Mouse (Mus musculus) G1E (cell line): ENCODE results near the gene Rnf115. TPM values are rescaled to one million over a fixed set of nuclear protein-coding genes. Genes with fewer than 3 reads are reported as not detected.

ENCODE experiments used
- ATAC-seq: 2 replicates; pipeline ENCODE4 v1.8.0; 2016; ENCODE audit warnings: mild to moderate bottlenecking; ENCODE audit not compliant: insufficient number of reproducible peaks, poor library complexity, low FRiP score, severe bottlenecking; ENCODE audit errors: extremely low read depth
- DNase-seq: peaks from one replicate; pipeline ENCODE4 v3.0.0; 2012; ENCODE audit warnings: low spot score
- H3K27me3 ChIP-seq: 2 replicates; pipeline ENCODE4 v1.6.1; 2012; ENCODE audit warnings: mild to moderate bottlenecking, low read length, inconsistent platforms; ENCODE audit not compliant: insufficient read depth
- H3K36me3 ChIP-seq: replicated peaks from 2 replicates; pipeline ENCODE3; 2012; ENCODE audit warnings: mild to moderate bottlenecking, inconsistent platforms
- H3K4me1 ChIP-seq: 2 replicates; pipeline ENCODE4 v1.6.1; 2012; ENCODE audit warnings: low read depth, low read length, inconsistent platforms, mixed read lengths; ENCODE audit not compliant: insufficient read depth
- H3K4me3 ChIP-seq: 2 replicates; pipeline ENCODE4 v1.5.1; 2012; ENCODE audit warnings: low read depth, mild to moderate bottlenecking, inconsistent platforms, low read length, moderate library complexity, mixed read lengths
- H3K9me3 ChIP-seq: replicated peaks from 2 replicates; pipeline ENCODE4 v1.6.1; 2012; ENCODE audit warnings: inconsistent platforms
- CTCF ChIP-seq: IDR thresholded peaks from 2 replicates; pipeline ENCODE4 v1.5.1; 2012; ENCODE audit warnings: low read depth, low read length, inconsistent platforms, mixed read lengths
- GATA1 ChIP-seq: IDR thresholded peaks from 2 replicates; pipeline ENCODE4 v1.6.1; 2012; ENCODE audit warnings: borderline replicate concordance, low read length, inconsistent platforms, mixed read lengths
- GATA2 ChIP-seq: IDR thresholded peaks from 2 replicates; pipeline ENCODE4 v1.6.1; 2012; ENCODE audit warnings: low read depth, low read length, inconsistent platforms, borderline replicate concordance
- POLR2AphosphoS5 ChIP-seq: IDR thresholded peaks from 2 replicates; pipeline ENCODE4 v1.6.1; 2012; ENCODE audit warnings: low read depth, low read length, inconsistent platforms; ENCODE audit not compliant: insufficient replicate concordance
- TAL1 ChIP-seq: conservative IDR thresholded peaks from 2 replicates; pipeline ENCODE4 v1.6.1; 2012; ENCODE audit warnings: low read depth, low read length, inconsistent platforms, mixed read lengths
- polyA plus RNA-seq: library from polyadenylated mRNA; stranded (reverse); fragments of >175 nt; gene quantifications from 2 replicates; pipeline ENCODE4 v1.2.3, GENCODE M21; 2012
- total RNA-seq, 2 experiments: library from RNA; stranded (forward) in 1 of 2; stranded (reverse) in 1 of 2; fragments of 200-1000 nt in 1 of 2; fragments of >200 nt in 1 of 2; fragmentation: Nextera tagmentation in 1 of 2; gene quantifications; 2 replicates each; pipeline ENCODE4 v1.2.3; 2014 to 2017

Gene Rnf115
- total and polyA plus RNA-seq, 3 experiments = 21.2 to 79.1 (median 63.7) TPM

DNA sequence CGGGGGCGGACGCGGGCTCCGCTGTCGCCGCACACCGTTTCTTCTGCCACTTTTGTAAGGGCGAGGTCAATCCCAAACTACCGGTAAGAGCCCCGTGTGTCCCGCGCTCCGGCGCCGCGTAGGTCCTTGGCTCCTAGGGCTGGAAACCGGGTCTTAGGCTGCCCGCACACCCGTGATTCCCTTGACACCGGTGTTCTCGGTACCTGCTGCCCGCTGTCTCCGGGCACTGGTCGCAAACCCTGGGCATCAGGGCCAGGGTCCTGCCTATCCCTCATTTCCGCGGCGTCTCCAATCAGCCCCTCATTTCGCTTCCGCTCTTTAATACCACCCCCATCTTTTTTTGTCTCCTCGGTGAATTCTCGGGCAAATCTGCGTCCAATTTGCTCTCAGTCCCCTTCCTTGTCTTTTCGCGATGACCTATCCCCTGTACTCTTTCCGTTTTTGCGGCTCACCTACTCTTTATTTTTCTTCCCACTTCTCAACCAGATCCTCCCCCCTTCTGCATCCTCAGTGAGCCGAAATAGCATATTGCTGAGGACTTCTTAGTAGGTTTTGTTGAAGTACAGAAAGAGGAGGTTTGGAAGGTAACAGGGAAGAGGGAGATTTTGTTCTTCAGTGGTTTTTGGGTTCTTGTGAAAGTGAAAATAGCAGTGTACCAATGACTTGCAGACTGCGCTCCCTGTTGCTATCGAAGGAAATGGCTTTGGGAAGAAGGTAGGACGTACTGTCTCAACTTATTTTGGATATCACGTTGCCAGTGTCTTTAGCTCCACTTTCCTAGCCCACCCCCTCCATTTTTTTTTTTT is 567 bp downstream of the Rnf115 start:
- DNase-seq (peak; percentile 18), ATAC-seq (no peak)
- peak overlapping the region; percentile 99 for H3K4me3 ChIP-seq
- no peaks in the 10 kb centered on the region for H3K27me3 ChIP-seq
- peaks cover 44% of the 10 kb centered on the region for H3K4me1 ChIP-seq
- H3K9me3 ChIP-seq = no peaks in the 10 kb centered on the region
- TF ChIP-seq GATA1 (no peak), POLR2AphosphoS5 (no peak)
- H3K36me3 ChIP-seq = peaks cover 36% of the 10 kb centered on the region

DNA sequence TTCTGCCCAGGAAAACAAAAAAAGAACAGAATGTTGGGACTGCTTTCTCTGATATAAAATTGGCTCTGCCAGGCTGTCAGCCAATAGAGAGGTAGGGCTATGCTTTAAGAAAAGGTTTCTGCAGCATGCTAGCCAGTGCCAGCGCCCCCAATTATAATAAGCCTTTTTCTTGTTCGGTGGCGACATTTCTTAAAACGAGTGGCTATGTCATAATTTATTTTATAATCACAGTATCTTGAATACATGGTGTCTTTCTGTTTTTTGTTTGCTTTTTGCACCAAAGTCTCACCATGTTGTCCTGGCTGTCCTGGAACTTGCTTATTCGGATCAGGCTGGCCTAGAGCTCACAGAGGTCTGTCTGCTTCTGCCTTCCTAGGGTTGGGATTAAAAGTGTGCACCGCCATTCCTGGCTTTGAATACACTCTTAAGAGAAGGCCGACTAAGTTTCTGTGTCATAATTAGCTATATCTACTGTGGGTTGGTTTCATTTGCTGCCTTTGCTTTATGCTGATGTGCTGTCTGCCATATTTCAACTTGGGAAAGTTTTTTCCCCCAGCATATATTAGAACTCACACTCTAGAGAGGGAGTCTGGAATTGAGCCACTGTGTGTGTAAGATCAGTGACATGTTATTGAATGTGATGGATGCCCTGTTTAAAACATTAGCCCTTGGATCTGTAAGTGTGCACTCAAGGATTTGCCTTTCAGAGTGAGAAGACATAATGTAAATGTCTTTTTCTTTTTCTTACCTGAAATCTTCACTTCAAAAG is 1.4 kb downstream of the Rnf115 start:
- ATAC-seq = no peak
- TF ChIP-seq GATA1 = no peak
- no peak for TF ChIP-seq CTCF
- TF ChIP-seq POLR2AphosphoS5 = no peak
- no peak for TF ChIP-seq GATA2
- TF ChIP-seq TAL1 = no peak
- Histone ChIP-seq H3K4me3 (peak overlapping the region; percentile 99; the same call in 1 of the 2 replicates), H3K27me3 (no peaks in the 10 kb centered on the region), H3K9me3 (no peaks in the 10 kb centered on the region), H3K4me1 (peaks cover 37% of the 10 kb centered on the region), H3K36me3 (peaks cover 28% of the 10 kb centered on the region)
- no peak for DNase-seq

DNA sequence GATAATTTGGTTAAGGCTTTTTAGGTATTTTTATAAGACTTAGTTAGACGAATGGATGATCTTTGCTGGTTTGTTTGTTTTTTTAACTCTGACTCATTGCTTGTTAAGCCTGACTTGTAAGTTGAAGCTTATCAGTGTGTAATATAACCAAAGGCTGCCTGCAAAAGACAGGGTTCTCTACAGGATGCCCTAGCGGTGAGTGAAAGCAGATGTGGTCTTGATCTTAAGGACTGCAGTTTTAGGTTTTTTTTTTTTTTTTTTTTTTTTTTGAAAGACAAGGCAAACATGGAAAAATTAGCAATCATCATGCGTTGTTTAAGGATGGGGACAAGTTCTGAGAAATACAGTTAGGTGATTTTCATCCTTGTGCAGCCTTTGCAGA is 1.9 kb downstream of the Rnf115 start:
- TF ChIP-seq TAL1 (no peak), POLR2AphosphoS5 (no peak), GATA2 (no peak), GATA1 (no peak), CTCF (no peak)
- no peaks in the 10 kb centered on the region for H3K9me3 ChIP-seq
- no peaks in the 10 kb centered on the region for H3K27me3 ChIP-seq
- no peak overlapping the region for H3K4me3 ChIP-seq
- peaks cover 39% of the 10 kb centered on the region for H3K4me1 ChIP-seq
- DNase-seq (no peak), ATAC-seq (no peak)
- peaks cover 25% of the 10 kb centered on the region for H3K36me3 ChIP-seq

DNA sequence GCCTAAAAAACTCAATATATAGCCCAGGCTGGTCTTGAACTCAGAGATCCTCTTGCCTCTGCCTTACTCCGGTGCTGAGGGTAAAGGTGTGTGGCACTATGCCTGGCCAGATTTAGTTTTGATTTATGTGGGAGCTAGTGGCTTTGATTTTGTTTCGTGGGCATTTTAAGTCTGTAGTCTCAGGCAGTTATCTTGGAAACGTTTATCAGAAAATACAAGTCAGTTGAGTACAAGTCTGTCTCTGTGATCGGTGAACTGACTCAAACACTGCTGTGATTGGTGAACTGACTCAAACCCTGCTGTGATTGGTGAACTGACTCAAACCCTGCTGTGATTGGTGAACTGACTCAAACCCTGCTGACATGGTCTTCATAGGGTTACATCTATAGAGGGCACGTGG is 3.3 kb downstream of the Rnf115 start:
- Histone ChIP-seq H3K4me1 (peaks cover 38% of the 10 kb centered on the region), H3K9me3 (no peaks in the 10 kb centered on the region), H3K4me3 (no peak overlapping the region), H3K36me3 (peaks cover 13% of the 10 kb centered on the region), H3K27me3 (no peaks in the 10 kb centered on the region)
- DNase-seq (no peak), ATAC-seq (no peak)
- TF ChIP-seq GATA1 (no peak), TAL1 (no peak), CTCF (no peak), POLR2AphosphoS5 (no peak), GATA2 (no peak)

DNA sequence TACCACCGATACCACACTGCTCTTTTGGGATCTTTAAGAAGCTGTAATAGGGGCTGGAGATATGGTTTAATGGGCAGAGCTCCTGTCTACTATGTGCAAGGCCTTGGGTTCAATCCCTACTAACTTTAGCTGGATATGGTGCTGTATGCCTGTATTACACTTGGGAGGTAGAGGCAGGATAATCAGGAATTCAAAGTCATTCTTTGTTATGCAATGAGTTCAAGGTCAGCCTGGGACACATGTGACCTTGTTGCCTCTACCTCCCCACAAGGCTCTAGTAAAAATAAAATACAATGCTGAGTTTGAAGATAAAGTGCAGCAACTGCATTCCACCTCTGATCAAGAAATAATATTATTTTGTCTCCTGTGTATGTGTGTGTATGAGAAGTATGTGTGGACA is 6.5 kb downstream of the Rnf115 start:
- Histone ChIP-seq H3K4me3 (no peak overlapping the region), H3K9me3 (no peaks in the 10 kb centered on the region), H3K4me1 (peaks cover 26% of the 10 kb centered on the region), H3K36me3 (peaks cover 32% of the 10 kb centered on the region), H3K27me3 (no peaks in the 10 kb centered on the region)
- no peak for TF ChIP-seq GATA1
- no peak for TF ChIP-seq GATA2
- no peak for TF ChIP-seq POLR2AphosphoS5
- no peak for TF ChIP-seq TAL1
- no peak for TF ChIP-seq CTCF
- ATAC-seq (no peak), DNase-seq (no peak)

DNA sequence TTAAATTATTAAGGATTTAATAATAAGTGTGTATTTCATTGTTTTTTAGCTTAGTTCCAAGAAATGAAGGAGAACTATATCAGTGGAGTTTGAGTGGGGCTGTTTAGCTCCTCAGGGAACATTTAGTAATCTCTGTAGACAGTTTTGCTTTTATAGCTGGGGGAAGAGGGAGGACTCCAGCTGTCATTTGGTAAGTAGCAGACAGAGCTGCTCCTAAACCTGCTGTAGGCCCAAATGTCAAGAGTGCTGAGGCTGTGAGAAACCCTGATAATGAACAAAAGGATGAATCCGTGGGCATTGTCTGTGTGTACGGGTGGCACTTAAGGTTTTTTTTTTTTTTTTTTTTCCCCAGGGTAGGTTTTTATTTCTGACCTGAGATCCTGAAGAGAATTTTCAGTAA is 7.7 kb downstream of the Rnf115 start:
- no peak overlapping the region for H3K4me3 ChIP-seq
- no peaks in the 10 kb centered on the region for H3K27me3 ChIP-seq
- peaks cover 16% of the 10 kb centered on the region for H3K4me1 ChIP-seq
- ATAC-seq = no peak
- no peak for DNase-seq
- H3K9me3 ChIP-seq = no peaks in the 10 kb centered on the region
- peaks cover 34% of the 10 kb centered on the region for H3K36me3 ChIP-seq
- TF ChIP-seq POLR2AphosphoS5 (no peak), GATA2 (no peak), TAL1 (no peak), CTCF (no peak), GATA1 (no peak)
